Mouse (Mus musculus) right cerebral cortex, postnatal 36 days (tissue): ENCODE results near the gene Tars2.
A peak's percentile ranks its signal among the peaks of the same experiment; 100 is the strongest.
"Not testable (repeated sequence)": the region's sequence is repeated elsewhere in the genome, so short reads cannot be mapped to it uniquely, and the experiment has no call there.

Source experiments
- DNase-seq, 2 experiments: peaks; one replicate each; pipeline ENCODE4 v3.0.0; 2022; ENCODE audit warnings: low spot score in 2 of 2, mixed read lengths in 1 of 2

Gene Tars2

DNA sequence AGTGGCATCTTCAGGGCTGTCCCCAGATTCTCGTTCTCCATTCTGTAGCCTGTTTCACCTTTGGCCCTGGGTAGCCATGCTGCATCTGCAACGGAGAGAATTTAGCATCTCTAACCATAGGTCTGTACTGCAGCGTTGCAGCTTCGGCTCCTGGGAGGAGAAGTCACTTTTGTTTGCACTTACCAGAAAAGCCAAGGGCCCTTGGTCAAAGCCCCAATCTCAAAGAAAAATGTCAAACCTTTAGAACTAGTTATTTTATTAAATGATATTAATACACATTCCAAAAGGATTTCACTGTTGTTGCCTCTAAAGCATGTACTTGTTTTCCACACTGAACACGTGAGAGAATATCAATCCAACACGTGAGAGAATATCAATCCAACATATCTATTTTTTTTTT lies at the start of gene Tars2:
Gene Tars2 (minus strand): TSS at position 101 of the 400 bp plus-strand sequence.
- no peak for DNase-seq

DNA sequence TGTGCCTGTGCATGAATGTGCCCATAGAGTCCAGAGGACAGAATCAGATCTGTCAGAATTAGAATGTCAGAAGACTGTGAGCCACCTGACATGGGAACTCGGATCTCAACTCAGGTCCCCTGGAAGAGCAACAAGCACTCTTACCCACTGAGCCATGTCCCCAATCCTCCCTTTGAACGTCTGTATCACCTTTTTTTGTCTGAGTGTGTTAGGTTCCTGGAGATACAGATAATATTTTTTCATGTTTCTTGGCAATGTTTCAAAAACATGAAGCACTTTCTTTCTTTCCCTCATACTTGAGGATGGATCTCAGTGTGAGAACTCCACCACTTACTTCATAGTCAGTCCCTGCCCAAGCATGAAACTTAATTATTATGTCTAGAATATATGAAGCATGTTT lies 48.4 kb upstream of the Tars2 start:
- no peak for DNase-seq

DNA sequence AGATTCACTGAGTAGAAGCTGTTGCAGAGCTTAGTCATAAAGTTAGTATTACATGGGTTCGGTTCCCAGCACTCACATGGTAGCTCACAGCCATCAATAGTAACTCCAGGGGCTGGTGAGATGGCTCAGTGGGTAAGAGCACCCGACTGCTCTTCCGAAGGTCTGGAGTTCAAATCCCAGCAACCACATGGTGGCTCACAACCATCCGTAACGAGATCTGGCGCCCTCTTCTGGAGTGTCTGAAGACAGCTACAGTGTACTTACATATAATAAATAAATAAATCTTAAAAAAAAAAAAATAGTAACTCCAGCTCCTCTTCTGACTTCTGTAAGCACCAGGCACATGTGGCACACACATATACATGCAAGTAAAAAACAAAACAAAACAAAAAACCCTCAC lies 47.6 kb upstream of the Tars2 start:
- not testable (repeated sequence) for DNase-seq

DNA sequence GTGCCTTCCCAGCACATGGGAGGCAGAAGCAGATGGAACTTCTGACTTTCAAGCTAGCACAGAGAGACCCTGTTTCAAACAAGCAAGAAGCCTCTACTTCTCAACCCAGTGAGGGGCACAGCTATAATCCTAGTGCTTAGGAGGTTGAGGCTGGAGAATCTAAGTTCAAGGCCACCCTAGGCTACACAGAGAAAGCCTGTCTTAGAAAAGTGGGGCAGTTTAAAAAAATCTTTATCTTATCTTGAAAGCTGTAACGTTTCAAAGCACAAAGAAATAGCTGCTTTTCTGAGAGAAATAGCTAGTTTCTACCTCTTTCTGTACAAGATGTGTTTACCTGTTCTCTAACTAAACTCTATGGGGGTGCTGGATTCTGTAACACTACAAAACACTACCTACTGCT lies 46.7 kb upstream of the Tars2 start:
- no peak for DNase-seq

DNA sequence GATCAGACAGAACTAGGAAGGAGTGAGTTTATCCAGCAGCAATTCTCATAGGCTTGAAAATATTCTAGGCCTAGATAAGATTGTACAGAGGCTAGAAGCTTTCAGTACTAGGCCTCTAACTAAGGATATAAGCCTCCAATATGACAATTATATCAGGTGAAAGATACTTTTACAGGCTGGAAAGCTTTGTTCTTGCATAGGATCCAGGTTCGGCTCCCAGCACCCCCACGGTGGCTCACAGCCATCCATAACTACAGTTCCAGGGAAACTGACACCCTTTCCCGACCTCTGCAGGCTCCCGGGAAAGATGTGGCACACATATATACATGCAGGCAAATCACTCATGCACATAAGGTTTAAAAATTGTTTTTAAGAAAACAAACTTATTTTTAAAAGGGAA lies 43.8 kb upstream of the Tars2 start:
- DNase-seq, result no peak

DNA sequence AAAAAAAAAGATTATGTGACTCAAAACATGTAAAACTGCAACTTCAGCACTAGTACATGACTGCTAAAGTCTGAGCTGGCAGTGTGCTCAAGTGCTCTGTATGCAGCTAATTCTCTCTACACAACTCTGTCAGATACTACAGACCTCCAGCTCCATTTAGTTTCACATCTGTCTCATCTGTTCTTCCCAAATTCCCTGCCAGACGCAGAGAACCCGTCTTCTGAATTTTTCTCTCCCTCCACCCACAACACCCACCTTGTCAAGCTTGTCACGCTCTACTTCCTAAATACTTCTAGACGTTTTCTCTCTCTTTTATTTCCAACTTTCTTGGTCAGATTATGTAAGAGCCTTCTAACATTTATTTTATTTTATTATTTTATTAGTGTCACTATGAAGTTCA lies 38.8 kb upstream of the Tars2 start:
- DNase-seq, result no peak

DNA sequence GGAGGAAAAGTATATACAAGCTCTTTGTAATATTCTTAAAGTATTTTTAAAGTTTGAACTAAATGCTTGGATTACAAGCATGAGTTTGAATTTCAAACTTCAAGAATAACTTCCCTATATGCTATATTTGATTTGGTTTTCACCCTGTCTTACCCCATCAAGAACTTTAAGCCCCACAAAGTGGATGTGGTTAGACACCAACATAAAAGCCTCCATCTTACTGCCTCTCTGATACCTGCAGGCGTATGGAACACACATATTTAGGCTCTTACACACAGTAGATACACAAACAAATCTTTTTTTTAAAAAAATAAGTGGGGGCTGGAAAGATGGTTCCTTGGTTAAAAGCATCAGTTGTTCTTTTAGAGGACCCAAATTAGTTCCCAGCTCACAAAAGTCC lies 34.3 kb upstream of the Tars2 start:
- no peak for DNase-seq

DNA sequence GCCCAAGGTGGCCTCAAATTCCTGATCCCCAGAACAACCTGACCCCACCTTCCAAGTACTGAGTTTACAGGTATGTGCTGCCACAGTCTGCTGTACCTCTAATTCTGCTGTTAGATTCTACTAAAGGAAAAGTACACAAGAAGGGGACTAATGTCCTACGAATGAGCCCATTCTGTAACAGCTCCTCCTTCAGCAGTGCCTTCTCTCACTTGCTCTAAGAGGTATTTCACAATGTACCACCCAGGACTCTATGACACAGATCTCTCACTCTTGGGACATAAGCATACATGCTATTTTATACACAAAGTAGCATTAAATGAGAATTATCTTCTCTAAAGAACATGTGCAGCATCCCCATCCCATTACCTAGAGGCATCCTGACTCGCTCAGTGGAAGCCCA lies 33.7 kb upstream of the Tars2 start:
- no peak for DNase-seq

DNA sequence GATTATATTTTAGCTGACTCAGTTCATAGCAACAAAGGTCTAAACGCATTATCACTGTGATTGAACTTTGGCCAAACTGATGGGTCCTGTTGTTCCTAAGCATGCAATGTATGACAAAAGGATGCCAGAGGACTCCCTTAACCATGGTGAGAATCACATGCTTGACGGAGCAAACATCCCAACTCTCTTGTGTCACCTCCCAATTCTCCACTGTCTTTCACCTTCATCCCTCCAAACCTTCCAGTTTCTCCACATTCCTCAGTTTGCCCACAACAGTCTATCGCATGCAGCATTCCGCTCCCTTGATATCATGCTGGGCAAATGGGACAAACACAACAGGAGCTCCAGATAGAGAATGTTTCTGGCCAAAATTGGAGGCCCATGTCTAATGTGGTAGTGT lies 25.5 kb upstream of the Tars2 start:
- DNase-seq, result no peak

DNA sequence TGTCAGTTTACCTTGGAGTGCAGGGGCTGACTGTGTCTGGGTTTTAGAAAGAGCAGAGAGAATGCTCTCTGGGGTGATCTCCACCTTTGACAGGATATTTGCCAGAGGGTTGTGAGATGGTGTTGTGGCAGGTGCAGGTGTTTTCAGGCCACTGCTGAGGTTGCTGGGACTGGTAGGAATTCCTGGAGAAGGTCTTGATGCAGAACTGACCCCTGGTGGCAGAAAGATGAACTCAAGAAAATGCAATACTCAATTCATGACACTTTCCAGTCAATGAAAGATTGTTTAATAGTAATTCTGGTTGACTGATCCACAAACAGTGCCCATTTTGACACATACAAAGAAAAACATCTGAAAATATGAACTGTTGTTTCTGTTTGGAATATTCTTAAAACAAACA lies 12.0 kb upstream of the Tars2 start:
- DNase-seq, result no peak

DNA sequence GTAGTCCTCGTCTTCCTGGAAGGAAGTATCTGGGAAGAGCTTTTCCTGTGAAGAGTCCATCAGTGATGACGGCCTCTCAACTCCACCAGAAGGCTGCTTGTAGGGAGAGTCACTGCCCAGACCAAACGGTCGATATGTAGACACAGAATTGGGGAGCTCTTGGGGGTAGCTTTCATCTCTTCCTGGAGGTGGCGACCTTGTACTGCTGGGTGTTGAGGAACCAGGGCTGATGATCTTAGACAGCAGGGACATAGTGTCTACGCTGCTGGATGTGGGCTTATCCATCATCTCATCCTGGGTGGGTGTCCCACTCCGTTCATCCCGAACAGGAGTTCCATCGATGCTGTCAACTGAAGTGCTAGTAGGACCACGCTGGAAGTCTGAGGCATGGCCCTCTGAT lies 5.5 kb upstream of the Tars2 start:
- DNase-seq, result no peak

DNA sequence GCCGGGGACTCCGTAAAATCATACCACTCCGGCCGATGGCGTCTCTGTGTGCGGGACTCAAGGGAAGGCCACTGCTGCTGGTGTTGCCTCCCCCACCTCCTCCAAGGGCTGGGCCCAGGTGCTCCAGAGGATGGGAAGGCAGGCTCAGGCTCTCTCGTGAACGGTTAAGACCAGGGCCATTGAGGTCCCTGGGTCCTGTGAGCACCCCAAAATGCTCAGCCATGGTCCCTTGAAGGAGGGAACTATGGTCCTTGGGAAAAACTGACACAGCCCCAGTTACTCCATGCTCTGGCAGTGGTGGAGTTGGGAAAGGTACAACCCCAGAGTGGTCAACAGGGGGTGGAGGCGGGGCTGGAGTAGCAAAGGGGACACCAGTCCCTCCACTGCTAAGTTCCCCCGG lies 3.8 kb upstream of the Tars2 start:
- no peak for DNase-seq

DNA sequence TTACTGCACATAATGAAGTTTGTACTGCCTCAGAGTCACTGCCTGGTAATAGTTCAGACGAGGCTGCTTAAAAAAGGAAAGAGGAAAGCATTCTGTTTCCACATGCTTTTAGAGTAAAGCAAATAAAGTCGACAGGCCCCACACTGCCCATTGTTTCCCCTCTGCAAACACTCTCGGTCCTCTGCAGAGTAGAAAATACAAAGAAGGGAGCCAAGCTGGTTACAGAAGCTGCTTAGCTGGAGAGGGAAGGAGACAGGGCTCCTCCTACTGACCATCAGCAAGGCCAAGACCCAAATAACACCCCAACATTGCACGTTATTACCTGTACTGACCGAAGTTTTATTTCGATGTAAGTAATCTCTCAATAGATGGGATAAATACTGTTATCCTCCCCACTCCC lies 3.0 kb upstream of the Tars2 start:
- DNase-seq, result no peak

DNA sequence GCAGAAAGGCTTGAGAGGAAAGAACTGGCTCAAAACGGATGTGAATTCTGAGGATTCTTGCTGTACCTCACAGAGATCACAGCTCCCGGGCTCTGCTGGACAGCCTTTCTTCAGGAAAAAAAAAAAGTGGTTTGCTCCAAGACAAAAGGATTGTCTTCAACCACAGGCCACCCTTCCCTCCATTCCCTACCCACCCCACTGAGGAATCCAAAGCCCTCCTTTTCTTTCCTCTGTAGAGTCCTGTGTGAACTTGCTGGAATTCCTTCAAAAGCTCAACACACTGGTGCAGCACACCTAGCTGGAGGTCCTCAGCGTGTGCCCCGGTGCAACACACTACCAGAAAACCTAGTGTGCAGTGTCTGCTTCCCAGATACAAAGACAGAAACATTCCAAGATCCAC lies 1.8 kb upstream of the Tars2 start:
- DNase-seq, result no peak

DNA sequence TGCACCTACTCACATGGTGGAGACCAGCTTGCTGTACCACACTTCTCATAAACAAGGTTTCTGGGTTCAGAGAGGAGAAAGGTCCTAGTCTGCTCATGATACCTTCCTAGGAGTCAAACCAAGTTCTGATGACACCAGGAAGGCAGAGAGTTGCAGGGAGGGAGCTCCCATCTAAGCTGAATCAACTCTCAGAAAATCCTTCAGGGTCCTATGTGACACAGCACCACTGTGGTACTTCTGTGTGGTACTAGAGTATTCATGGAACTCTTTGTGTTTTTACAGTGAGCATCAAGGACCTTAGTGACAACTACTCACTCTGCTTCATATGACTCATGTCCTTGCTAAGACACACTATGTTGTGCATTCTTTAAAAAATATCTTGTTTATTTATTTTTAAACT lies 650 bp upstream of the Tars2 start:
- DNase-seq, result no peak

DNA sequence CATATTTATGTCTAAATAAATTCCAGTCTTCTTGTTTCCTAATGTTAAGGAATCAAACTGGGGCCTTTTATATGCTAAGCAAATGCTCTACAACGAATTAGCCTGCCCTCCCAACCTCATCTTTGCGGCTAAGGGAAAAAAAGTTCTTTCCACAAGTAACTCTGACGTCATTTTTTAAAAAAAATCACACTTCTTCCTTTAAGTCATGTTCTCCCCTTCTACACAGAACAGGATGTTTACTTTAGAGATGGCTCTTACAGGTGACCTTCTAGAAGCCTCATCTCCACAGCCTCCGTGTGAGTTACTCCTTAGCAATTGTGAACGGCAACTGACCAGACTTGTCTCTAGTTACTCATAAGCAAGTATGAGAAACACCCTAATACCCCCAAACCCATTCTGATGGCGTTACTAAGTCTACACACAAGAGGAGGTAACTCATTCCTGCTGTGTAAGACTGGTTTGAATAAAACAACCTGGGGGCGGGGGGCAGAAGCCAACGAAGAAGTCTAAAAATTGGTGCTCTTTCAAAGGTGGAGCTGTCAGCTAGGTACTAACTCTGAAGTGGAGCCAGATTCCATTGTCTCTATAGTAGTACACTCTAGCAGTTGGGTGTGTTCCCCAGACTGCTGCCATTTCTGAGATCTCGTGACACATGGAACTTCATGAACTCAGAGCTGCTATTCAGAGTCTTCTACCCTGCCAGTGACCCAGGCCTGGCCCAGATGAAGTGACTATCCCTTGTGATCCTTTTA lies 1.4 kb downstream of the Tars2 start:
- DNase-seq, result no peak

DNA sequence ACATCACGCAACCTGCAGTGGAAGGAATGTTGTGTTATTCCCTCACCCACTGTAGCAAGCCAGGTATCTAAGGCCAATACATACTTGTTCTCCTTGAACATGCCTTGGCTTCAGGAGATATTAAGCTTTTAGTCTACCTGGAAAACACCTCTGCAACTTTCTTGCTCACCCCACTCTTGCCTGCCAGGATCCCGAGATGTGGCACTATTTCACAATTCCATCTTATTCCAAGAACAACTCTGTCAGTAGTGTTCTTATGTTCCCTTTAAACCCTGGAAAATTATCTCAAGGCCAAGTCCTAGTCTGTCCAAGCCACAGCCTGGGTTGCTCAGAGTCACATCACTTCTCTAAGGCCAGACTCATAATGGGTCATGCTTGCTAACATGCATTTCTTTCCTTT lies 3.2 kb downstream of the Tars2 start:
- no peak for DNase-seq

DNA sequence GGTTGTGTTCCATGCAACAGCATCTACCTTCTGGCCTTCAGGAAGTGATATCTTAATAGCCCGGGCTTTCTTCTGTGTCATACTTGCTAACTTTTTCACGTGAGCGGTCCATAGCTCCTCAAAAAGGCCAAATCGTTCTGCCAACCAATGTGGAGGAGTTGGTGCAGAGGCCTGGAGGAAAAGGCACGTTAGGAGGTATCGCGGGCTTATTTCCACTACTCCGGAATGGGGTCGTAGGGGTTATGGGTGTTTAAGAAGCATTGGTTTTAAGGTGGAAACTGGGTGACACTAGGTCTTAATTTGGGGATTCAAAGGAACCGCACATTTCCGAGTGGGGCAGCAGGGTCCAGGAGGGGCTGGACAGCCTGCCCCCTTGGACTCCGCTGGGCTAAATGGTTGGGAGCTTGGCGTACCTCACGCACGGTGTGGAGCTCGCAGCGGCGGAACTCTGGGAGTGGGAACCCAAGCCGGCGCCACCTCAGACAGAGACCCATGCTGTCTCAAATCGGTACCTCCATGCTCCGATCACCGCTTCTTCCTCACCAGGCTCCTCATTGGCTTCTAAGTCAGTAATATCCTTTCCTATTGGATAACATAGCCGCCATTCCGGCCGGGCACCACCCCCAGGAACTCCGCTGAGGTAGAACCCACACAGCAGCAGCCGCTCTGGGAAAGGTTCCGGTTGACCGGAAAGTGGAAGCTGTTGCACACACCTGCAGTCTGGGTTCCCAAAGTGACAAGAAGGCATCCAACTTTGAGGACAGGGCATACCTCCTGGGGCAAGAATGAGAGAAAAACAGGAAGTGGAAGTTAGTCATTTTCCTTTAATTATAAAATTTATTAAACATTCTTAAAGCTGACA lies 5.4 kb downstream of the Tars2 start:
- DNase-seq, result peak; percentile 91 to 95

DNA sequence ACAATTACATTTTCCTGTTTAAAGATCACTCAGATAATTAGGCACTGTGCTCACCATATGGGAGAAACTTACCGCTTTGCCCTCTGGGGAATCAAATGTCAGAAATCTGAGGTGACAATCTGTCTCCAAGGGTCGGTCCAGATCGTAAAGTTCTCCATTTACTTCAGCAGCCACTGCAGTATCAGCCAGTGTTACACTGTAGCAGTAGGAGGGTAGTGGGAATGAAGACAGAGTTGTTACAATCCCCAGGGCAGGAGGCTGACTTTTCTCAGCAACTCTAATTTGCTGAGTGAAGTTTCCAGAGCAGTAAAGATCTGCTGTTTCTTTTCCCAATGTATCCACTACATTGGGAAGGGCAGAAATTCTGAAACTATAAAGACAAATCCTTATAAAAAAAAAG lies 7.1 kb downstream of the Tars2 start:
- no peak for DNase-seq

DNA sequence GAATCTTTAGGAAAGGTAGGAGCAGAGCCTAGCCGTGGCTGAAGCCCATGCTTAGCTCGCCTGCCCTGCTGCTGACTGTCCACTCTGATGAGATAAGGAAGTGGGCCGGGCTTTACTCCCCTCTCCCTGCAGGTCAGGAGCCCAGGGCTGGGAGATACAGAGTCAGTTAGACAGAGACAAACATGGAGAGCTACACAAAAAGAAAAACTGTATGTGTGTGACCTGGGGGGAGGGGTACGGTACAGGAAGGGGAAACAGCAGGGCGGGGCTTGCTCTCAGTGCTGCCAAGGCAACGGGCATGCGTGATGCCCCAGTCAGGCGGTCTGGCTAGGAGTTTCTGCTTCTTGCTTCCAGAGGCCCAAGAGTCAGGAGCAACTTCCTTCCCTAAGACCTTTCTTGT lies 19.6 kb downstream of the Tars2 start:
- DNase-seq, result no peak

DNA sequence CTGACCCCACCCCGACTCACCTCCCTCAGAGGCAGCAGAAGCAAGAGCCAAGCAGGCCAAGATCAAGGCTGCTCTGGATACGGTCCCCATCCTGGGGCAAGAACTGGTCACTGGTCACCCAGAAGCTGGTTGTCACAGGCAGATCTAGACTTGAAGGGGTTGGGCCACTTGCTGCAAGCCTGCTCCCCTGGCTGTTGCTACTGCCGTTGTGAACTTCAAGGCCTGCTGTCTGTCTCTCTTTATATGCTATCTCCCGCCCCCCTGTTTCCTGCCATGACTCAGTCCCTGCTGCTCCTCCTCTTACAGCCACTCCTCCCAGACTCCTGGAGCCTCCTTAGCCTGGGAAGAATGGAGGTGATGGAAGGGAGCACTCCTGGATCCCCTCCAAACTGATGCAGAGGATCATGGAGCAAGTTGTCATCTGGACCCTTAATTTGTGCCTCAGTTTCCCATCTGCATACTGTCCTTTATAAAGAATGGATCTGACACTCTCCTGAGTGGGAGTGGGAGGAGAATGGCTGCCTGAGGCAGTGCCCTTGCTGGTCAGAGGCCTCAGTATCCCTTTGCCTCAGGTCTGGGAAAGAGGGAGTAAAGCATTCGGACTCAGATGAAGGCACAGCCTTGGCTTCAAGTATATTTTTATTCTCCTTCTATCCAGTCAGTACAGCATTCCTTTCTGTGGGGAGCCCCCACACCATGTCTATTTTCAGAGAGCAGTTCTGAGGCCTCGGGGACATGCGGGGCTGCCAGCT lies 20.5 kb downstream of the Tars2 start, which contains the start of gene Ecm1:
Gene Ecm1 (minus strand): TSS at position 217 of the 752 bp plus-strand sequence.
- DNase-seq, result peak; percentile 36 to 39

DNA sequence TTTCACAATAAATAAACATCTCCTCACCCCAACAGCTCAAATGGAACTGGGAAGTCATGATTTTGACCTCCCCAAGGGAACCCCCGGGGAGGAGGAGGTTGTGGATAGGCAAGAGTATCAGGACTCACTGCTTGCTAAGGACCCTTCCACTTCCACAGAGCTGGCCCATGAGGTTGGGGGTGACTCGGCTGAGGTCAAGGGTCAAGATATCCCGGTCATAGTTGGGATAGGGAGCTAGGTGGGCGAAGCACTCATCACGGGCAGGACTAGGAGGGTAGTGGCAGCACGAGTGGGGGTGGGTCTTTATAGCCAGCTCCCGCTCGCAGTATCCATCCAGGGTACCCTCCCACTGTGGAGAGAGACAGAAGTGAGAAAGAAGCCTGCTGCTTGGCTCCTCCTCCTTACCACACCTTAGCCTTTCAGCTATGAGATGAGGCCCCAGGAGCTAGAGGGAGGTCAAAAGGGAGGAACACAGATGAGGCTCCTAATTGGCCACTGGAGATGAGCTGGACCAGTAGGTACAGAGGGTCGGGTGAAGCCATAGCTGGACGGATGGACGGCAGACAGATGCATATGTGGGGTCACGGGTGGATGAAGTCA lies 24.8 kb downstream of the Tars2 start:
- DNase-seq, result no peak
